Mouse (Mus musculus): Measurements from ENCODE around the gene Cadm1.

Gene Cadm1

GRCm38 (mm10) chr9:47776941-47777919, 247.3 kb downstream of the Cadm1 start:
- no peak for DNase-seq (ENCODE audit: low read depth in 1 of 2, low spot score in 2 of 2)

DNA sequence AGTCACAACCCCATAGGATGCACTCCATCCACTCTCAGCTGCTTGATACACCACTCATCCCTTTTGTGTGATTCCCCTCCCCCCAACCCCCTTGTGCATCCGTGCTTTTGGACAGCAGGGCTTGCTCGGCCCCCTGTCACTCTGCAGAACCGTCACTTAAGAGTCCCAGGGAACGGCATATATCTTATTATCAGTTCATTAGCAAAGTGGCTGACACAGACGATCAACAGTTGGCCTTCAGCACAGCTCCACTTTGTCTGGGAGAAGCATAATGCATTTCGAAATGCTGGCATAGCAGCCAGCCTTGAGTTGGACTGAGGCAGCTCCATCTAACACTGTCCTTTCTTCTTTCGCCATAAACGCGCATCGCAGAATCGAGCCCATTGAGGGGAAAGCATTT, 248.5 kb downstream of the Cadm1 start:
- DNase-seq (ENCODE audit: low read depth in 1 of 2, low spot score in 2 of 2): no peak

GRCm38 (mm10) chr9:47779291-47779690, 249.3 kb downstream of the Cadm1 start:
- no peak for DNase-seq (ENCODE audit: low read depth in 1 of 2, low spot score in 2 of 2)

GRCm38 (mm10) chr9:47786642-47787041, 256.7 kb downstream of the Cadm1 start:
- no peak for DNase-seq (ENCODE audit: low read depth in 1 of 2, low spot score in 2 of 2)

DNA sequence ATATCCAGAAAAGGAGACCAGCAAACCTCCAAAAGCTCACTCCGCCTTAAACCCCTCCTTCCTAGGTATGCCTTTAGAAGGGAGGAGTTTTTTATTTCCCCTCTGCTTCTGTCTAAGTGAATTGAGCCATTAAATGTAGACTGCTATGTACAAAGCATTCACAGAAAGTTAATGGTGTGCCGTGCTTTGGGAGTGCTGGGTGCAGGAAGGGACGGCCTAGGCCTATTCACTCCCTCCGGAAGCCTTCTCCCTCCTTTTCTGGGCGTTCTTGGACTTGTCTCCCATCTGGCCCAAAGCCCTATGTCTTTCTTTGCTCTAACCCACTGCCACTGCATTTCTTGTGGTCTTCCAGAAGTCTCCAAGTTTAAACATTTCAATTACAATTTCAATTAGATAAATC, 268.5 kb downstream of the Cadm1 start:
- DNase-seq (ENCODE audit: low read depth in 1 of 2, low spot score in 2 of 2): no peak

DNA sequence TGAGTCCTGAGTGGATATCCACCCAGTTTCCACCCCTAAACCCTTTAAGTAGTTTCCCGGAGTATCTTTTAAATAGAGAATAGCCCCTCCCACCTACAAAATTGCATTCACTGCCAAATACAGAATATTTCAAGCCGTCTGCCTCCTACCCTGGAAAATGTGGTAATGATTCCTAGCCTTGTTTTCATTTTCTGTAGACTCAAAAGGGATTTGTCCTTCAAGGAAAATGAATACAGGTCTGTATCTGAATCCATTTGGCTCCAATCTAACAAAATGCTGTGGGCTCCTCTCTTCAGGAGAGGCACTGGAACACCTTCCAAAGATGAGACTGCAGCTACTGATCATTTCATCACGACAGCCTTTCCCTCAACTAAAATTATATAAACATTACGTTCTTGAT, 271.3 kb downstream of the Cadm1 start:
- DNase-seq (ENCODE audit: low read depth in 1 of 2, low spot score in 2 of 2): no peak

DNA sequence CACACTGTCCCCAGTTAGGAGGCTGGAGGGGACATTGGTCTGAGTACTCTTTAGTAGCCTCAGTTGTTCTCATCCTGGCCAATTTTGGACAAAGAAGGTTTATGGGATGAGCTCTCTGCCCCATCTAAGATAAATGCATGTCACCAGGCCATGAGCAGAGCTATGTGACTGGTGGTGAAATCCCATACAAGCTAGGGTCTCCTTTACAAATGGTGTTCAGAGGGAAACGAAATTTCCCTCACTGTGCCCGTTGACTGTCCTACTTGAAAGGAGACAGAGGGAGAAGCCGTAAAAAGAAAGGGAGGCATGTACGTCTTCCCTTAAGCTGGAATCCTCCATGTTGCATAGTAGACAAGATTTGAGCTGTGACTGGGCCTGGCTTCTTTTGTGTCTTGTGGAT, 272.6 kb downstream of the Cadm1 start:
- no peak for DNase-seq (ENCODE audit: low read depth in 1 of 2, low spot score in 2 of 2)

DNA sequence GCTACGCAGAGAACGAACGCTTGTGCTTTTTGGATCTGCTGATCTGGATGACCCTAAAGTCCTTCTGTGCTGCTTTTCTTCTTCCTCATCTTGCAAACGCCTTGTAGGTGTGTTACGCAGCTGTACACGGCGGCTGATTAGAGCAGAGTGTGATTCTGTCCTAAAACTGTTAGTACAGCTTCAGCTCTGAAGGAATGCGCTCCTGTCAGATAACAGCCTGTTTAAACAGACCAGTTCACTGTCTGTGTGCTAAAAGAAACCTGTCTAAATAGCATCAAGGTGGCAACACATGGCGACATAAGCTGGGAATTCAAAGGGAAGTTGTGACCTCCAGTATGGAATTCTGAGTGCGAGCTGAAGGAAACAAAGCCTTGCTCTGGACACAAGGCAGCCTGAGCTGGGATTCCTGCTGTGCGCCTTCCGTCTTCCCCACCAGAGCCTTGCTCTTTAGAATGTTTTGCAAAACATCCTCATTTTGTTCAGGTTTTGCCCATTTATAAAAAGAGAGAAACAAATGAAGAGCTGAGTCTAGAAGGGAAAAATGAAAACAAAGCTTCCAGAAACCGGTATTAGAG, 273.6 kb downstream of the Cadm1 start:
- DNase-seq (ENCODE audit: low read depth in 1 of 2, low spot score in 2 of 2): no peak

DNA sequence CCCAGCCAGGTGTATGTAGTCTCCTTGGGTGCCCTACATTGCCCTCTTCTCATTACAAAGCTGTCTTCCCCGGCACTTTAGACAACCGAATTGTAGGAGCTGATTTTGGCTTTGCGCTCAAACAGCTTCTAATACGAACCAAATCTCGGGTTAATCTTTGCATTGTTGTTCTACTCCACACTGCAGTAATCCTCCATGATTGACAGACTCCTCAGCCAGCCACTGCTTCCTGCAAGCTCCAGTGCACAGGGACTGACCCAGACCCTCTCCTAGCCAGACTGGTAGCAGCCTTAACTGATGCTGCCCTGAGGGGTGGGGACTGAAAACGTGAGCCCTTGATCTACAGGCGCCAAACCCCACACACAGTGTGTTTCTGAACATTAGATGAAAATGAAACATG, 275.7 kb downstream of the Cadm1 start:
- no peak for DNase-seq (ENCODE audit: low read depth in 1 of 2, low spot score in 2 of 2)

DNA sequence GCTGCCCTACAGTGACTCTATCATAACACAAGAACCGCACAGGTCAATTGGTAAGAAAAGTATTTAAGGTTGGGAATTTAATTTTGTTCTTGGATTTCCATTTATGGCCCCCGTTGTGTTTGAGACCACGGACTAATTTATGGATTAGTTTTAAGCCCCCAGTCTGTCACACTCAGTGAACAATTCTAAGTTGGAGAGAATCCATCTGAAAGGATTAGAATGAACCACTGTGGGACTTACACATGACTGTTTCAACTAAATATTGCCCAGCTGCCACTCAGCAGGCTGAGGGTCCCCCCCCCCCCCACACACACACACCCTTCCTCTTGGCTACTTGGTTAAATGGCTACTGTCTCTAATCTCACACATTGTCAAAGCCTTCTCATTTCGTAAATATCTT, 295.7 kb downstream of the Cadm1 start:
- no peak for DNase-seq (ENCODE audit: low read depth in 1 of 2, low spot score in 2 of 2)

DNA sequence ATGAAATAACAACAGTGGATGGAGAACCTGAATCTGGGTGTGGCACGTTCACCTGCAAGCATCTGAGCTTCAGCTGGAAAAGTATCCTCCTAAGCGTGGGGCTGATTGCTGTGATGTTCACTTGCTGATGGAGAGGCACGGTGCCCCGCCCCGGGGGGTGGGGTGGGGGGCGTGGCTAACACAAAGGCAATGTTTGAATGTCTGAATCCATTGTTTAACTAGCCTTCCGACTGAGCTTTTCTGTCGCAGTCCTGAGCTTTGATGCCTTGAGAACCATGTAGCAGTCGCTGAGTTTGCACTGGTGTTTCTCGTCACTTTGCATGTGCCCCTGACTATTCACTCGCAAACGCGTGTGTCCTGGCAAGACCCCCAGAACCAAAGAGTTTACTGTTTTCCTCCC, 298.8 kb downstream of the Cadm1 start:
- DNase-seq (ENCODE audit: low read depth in 1 of 2, low spot score in 2 of 2): no peak

DNA sequence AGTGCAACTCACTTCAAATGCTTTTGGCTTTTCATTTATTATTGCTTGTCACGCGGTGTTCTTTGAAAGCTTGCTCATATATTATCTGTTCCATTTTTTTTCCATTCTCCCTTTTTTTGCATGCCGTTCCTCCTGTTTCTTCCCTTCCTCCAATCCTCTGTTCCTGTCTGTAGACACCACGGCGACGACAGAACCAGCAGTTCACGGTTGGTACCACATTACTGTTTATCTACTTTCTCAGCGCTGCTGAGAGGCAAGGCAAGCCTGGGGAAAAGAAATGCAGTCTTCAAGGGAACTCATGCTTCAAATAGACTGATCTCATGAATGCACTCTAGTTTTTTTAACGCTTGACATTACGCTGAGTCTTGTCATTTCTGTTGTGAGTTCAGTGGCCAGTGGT, 299.2 kb downstream of the Cadm1 start:
- DNase-seq (ENCODE audit: low read depth in 1 of 2, low spot score in 2 of 2): no peak

DNA sequence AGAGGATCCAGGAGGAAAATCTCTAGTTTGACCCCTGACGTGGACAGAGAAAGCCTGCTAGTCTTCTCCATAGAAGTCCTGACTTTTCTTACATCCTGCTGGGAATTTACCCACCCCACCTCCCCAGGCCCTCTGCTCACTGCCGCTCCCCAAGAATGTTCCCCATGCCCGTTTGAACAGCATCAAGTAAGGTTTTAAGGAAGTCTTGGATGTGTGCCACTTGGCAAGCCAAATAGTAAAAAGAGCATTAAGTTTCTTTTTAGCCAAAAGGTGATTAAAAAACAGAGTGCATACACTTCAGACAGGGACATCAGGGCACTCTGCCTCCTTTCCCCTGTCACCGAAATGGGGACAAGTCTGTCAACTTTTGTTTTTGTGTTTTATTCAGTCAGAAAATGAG, 299.9 kb downstream of the Cadm1 start:
- DNase-seq (ENCODE audit: low read depth in 1 of 2, low spot score in 2 of 2): no peak

DNA sequence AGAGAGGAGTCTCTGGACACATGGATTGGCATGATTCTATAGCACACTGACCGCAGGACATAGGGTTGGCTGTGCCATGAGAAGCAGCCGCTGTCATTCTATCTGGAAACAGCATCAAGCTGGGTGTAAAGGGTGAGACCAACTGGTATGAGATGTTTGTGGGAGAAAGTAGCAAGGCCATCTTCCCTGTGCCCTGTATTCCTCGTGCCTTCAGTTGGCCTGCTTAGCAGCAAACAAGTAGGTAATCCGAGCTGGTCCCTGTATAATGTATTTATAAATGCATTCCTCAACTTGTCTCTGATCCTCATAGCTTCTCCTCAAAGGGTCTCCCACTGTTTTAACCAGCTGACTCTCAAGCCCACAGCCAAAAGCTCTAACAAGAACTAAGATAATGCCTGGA, 301.4 kb downstream of the Cadm1 start:
- no peak for DNase-seq (ENCODE audit: low read depth in 1 of 2, low spot score in 2 of 2)

DNA sequence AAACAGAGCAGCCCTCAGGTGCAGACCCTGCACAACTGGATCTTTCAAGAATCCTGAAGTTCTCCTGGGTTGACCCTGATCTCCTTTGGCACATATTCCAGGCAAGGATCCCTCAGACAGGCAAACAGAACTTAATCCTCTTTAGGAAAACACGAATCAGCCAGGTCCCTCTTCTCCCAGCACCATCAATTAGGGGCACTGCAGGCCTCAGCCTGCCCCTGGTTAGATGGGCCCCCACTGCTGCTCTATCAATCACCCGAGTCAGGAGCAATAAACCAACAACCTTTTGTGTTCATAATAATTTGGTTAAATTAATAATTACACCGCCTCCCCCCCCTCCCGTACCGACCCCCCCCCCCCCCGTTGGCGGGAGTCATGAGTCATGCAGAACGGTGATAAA, 308.2 kb downstream of the Cadm1 start:
- no peak for DNase-seq (ENCODE audit: low read depth in 1 of 2, low spot score in 2 of 2)

DNA sequence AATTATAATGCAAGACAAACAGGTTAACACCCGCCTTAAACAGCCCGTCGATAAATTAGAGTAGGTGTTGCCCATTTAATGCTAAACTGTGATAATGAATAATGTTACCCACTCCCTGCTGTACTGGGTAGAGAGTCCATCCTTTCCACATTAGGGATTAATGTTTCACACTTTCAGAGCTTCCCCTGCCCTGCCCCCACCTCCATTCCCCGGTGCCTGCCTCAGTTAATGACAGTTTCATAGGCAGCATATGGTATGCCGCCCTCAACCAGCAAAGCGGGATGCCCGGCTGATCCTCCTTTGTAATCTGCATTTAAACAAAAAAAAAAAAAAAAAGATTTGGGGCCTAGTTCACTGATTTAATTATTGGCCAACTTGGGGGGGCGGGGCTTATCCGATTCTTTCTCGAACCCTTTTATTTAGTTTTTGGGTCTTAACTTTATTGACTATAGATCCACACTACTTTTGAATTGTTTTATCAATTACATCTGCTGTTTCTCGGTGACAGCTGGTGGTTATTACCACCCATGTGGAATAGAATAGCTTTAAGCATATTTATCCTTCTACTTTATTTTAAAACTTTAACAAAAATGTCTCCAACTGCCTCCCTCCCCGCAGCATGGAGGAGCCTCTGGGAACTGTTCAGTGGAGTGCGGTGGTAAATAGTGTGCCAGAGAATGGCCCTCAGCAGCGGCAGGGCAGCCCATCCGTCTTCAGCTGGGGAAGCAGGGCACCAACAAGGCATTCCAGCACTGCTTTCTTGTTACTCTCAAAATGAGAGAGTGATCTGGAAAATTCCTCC, 309.1 kb downstream of the Cadm1 start:
- DNase-seq (ENCODE audit: low read depth in 1 of 2, low spot score in 2 of 2): no peak

DNA sequence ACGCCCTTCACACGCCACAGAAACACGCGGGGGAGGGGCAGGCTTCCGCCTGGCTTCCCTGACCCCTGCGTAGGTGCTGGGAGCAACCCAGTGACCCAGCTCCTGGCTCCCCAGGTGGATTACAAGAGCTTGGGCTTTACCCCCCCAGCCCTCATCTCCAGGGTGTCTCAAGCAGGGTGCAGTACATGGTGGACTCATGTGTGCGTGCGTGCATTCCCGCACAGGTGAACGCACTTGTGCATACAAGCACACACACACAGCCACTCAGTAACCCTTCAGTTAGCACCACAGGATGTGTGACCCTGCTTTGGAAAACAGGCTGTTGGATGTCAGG, 309.7 kb downstream of the Cadm1 start:
- no peak for DNase-seq (ENCODE audit: low read depth in 1 of 2, low spot score in 2 of 2)

DNA sequence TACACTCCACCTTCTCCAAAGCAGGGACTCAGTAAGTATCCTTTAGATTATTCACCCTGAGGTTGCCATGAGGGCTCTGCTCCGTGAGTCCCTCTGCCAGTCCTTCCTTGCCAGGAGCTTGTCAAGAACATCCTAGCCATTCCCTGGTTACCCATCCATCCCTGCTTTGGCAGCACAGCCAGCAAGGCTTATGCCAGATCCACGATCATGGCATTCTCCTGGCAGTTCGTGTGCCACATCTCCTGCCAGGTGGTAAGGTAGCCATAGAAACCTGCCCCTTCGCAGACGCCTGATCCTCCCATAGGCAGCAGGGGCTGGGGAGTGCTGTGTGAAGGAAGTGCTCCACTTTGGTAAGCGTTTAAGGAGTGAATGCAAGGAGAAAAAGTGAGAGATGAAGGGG, 313.4 kb downstream of the Cadm1 start:
- no peak for DNase-seq (ENCODE audit: low read depth in 1 of 2, low spot score in 2 of 2)

DNA sequence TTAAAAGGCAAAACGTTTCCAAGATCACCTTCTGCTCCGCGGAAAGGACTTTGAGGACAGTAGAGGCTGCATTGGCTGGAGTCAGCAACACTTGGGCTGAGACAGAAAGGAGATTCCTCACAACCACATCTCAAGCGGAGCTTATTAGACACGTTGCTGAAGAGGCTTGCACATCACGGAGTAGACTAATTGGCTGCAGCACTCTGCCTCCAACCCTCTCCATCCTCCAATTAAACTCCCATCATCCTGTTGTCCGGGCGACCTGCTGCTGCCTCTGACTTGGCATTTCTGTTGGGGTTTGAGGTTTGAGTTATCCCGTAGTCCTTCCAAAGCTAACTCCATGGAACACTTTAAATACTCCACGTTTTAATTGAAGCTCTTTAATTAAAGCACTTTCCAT, 316.3 kb downstream of the Cadm1 start:
- no peak for DNase-seq (ENCODE audit: low read depth in 1 of 2, low spot score in 2 of 2)

DNA sequence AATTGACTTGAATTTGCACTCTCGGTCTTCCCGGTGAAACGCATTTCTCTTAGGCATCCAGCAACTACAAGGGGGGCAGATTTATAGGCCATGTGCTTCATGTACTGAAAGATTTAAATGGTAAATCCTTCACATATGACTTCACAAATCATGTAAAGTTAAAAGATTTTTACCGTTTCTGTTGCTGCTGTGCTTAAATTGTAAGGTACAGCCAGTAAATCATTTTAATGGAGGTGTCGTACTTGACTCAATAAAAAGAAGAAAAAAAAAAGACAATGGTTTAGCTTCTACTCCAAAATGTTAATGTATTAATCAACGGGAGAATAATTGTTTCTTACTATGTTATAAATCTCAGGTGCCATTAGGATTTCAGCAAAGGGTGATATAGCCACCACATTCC, 317.0 kb downstream of the Cadm1 start:
- no peak for DNase-seq (ENCODE audit: low read depth in 1 of 2, low spot score in 2 of 2)

DNA sequence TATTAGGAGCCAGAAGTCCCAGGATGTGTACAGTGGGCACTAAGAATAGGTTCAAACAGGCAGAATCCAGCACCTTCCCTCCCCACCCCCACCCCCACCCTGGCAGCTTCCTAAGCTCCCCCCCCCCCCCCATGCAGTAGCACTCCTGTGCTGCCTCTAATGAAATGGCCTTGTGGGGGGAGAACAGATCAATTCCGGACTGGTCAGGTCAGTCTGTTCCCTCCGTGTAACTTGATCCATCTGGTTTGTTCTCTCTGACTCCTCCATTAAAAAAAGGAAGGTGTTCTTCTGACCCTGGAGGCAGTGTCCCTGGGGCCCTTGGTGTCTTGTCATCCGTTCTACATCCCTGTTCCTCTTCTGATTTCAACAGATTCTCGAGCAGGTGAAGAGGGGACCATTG, 317.8 kb downstream of the Cadm1 start:
- DNase-seq (ENCODE audit: low read depth in 1 of 2, low spot score in 2 of 2): no peak

DNA sequence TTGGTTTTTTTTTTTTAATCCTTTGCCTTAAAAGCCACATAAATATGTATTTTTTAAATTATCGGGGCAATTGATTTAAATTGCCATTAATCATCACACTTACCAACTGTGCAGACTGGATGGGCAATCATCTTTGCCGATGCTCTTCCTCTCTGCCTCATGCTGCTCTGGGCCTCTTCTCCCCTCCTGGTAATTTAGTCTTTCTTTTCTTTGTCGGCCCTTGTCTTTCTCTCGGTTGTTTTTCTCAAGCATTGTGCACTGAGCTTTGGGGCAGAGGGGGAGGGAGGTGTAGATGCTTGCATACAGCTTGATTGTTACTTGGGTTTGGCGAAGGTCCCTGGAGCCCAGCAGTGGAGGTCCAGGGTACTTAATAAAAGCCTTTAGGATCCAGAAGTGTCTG, 318.8 kb downstream of the Cadm1 start:
- DNase-seq (ENCODE audit: low read depth in 1 of 2, low spot score in 2 of 2): no peak

Data from monocyte, adult 2 months (primary cell).